Mouse (Mus musculus): Measurements from ENCODE around the gene Olfr885. TPM values are rescaled to one million over a fixed set of nuclear protein-coding genes. Genes with fewer than 3 reads are reported as not detected.

The Olfr885 gene
- polyA plus RNA-seq (2012; rRNA removed) = not detected in 2 replicates

GRCm38 (mm10) chr9:38061022-38061421 is at the start of gene Olfr885:
Gene Olfr885, plus strand, starts transcription at chr9:38061322.
- 83% methylated on average over 3 of the region's 3 CpGs for WGBS
- no peaks in the 10 kb centered on the region for H3K27me3 ChIP-seq (ENCODE audit: control insufficient read depth, insufficient read depth, low read length)
- no peak within 1 kb of the TSS for H3K4me3 ChIP-seq (ENCODE audit: extremely low read depth, insufficient read depth, insufficient read length)
- no peak for DNase-seq (ENCODE audit: low read depth in 1 of 2, low spot score in 2 of 2)
- TF ChIP-seq CTCF (IDR thresholded peaks at IDR 0.05; ENCODE audit: extremely low read depth, insufficient read depth, insufficient read length, insufficient replicate concordance) (no peak), POLR2A (IDR thresholded peaks at IDR 0.05; ENCODE audit: low read depth, low read length) (no peak)
- H3K36me3 ChIP-seq (ENCODE audit: control insufficient read depth, insufficient read depth, low read length) = no peaks in the 10 kb centered on the region
- H3K27ac ChIP-seq (ENCODE audit: insufficient read depth, low read length) = no peak within 1 kb of the TSS
- no peaks in the 10 kb centered on the region for H3K4me1 ChIP-seq (ENCODE audit: control insufficient read depth, insufficient read depth, insufficient read length)

DNA sequence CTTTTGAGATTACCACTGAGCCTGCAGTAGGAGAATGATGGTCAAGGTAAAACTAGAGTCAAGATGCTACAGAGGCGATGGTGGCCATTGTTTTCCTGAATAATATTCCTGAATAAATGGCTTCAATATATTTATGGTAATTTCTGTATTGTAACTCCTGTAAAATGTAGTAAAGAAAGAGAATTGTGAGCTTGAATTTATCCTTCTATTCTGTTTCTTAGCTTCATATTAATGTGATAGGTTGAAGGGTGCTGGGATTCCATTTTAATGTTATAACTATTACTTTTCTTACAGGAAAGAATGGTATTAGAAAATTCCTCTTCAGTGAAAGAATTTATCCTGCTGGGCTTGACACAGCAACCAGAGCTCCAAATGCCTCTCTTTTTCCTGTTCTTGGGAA is 35.6 kb upstream of the Olfr885 start, which contains the start of gene Olfr883:
Gene Olfr883 (plus strand): TSS at position 301 of the 400 bp plus-strand sequence.
- WGBS = 78% methylated on average over 1 of the region's 1 CpGs
- no peak for TF ChIP-seq CTCF (IDR thresholded peaks at IDR 0.05; ENCODE audit: extremely low read depth, insufficient read depth, insufficient read length, insufficient replicate concordance)
- no peak for TF ChIP-seq POLR2A (IDR thresholded peaks at IDR 0.05; ENCODE audit: low read depth, low read length)
- no peak for DNase-seq (ENCODE audit: low read depth in 1 of 2, low spot score in 2 of 2)
- Histone ChIP-seq H3K36me3 (ENCODE audit: control insufficient read depth, insufficient read depth, low read length) (no peaks in the 10 kb centered on the region), H3K4me3 (ENCODE audit: extremely low read depth, insufficient read depth, insufficient read length) (no peak within 1 kb of the TSS), H3K27me3 (ENCODE audit: control insufficient read depth, insufficient read depth, low read length) (no peaks in the 10 kb centered on the region), H3K4me1 (ENCODE audit: control insufficient read depth, insufficient read depth, insufficient read length) (no peaks in the 10 kb centered on the region), H3K27ac (ENCODE audit: insufficient read depth, low read length) (no peak within 1 kb of the TSS)

- no peaks in the 10 kb centered on the region for H3K36me3 ChIP-seq (ENCODE audit: control insufficient read depth, insufficient read depth, low read length)
- H3K4me3 ChIP-seq (ENCODE audit: extremely low read depth, insufficient read depth, insufficient read length) = no peak within 1 kb of the TSS
- no peaks in the 10 kb centered on the region for H3K4me1 ChIP-seq (ENCODE audit: control insufficient read depth, insufficient read depth, insufficient read length)
- no peak within 1 kb of the TSS for H3K27ac ChIP-seq (ENCODE audit: insufficient read depth, low read length)
- TF ChIP-seq CTCF (IDR thresholded peaks at IDR 0.05; ENCODE audit: extremely low read depth, insufficient read depth, insufficient read length, insufficient replicate concordance) (no peak), POLR2A (IDR thresholded peaks at IDR 0.05; ENCODE audit: low read depth, low read length) (no peak)
- no peak for DNase-seq (ENCODE audit: low read depth in 1 of 2, low spot score in 2 of 2)
- no peaks in the 10 kb centered on the region for H3K27me3 ChIP-seq (ENCODE audit: control insufficient read depth, insufficient read depth, low read length)
- WGBS = 74% methylated on average over 1 of the region's 1 CpGs
These were observed 14.9 kb upstream of the Olfr885 start, which contains the start of gene Olfr884 for GRCm38 (mm10) chr9:38046255-38046654. Gene Olfr884, plus strand, starts transcription at chr9:38046555.

GRCm38 (mm10) chr9:38083772-38084171 is 22.6 kb downstream of the Olfr885 start, which contains the start of gene Olfr887:
Gene Olfr887, plus strand, starts transcription at chr9:38084072.
- H3K36me3 ChIP-seq (ENCODE audit: control insufficient read depth, insufficient read depth, low read length) = no peaks in the 10 kb centered on the region
- no peaks in the 10 kb centered on the region for H3K4me1 ChIP-seq (ENCODE audit: control insufficient read depth, insufficient read depth, insufficient read length)
- no peak for TF ChIP-seq CTCF (IDR thresholded peaks at IDR 0.05; ENCODE audit: extremely low read depth, insufficient read depth, insufficient read length, insufficient replicate concordance)
- TF ChIP-seq POLR2A (IDR thresholded peaks at IDR 0.05; ENCODE audit: low read depth, low read length) = no peak
- no peak within 1 kb of the TSS for H3K27ac ChIP-seq (ENCODE audit: insufficient read depth, low read length)
- WGBS = 72% methylated on average over 1 of the region's 1 CpGs
- no peak for DNase-seq (ENCODE audit: low read depth in 1 of 2, low spot score in 2 of 2)
- H3K4me3 ChIP-seq (ENCODE audit: extremely low read depth, insufficient read depth, insufficient read length) = no peak within 1 kb of the TSS
- no peaks in the 10 kb centered on the region for H3K27me3 ChIP-seq (ENCODE audit: control insufficient read depth, insufficient read depth, low read length)

- H3K4me1 ChIP-seq (ENCODE audit: control insufficient read depth, insufficient read depth, insufficient read length) = no peaks in the 10 kb centered on the region
- 72% methylated on average over 1 of the region's 1 CpGs for WGBS
- TF ChIP-seq CTCF (IDR thresholded peaks at IDR 0.05; ENCODE audit: extremely low read depth, insufficient read depth, insufficient read length, insufficient replicate concordance) (no peak), POLR2A (IDR thresholded peaks at IDR 0.05; ENCODE audit: low read depth, low read length) (no peak)
- no peaks in the 10 kb centered on the region for H3K36me3 ChIP-seq (ENCODE audit: control insufficient read depth, insufficient read depth, low read length)
- H3K4me3 ChIP-seq (ENCODE audit: extremely low read depth, insufficient read depth, insufficient read length) = no peak within 1 kb of the TSS
- no peak for DNase-seq (ENCODE audit: low read depth in 1 of 2, low spot score in 2 of 2)
- no peak within 1 kb of the TSS for H3K27ac ChIP-seq (ENCODE audit: insufficient read depth, low read length)
- H3K27me3 ChIP-seq (ENCODE audit: control insufficient read depth, insufficient read depth, low read length) = no peaks in the 10 kb centered on the region
These were observed 46.7 kb downstream of the Olfr885 start, which contains the start of gene Olfr888 for GRCm38 (mm10) chr9:38107828-38108227. Gene Olfr888, plus strand, starts transcription at chr9:38108128.

Other genes starting within 250 kb of the Olfr885 start
- not detected in 2 replicates for gene Olfr877, start 207.1 kb upstream of the Olfr885 start, polyA plus RNA-seq (2012; rRNA removed)
- not detected in 2 replicates for gene Olfr145, start 164.6 kb upstream of the Olfr885 start, polyA plus RNA-seq (2012; rRNA removed)
- gene Olfr878, start 143.5 kb upstream of the Olfr885 start, polyA plus RNA-seq (2012; rRNA removed) = not detected in 2 replicates
- not detected in 2 replicates for gene Olfr881, start 69.5 kb upstream of the Olfr885 start, polyA plus RNA-seq (2012; rRNA removed)
- not detected in 2 replicates for gene Olfr883, start 35.5 kb upstream of the Olfr885 start, polyA plus RNA-seq (2012; rRNA removed)
- not detected in 2 replicates for gene Olfr884, start 14.8 kb upstream of the Olfr885 start, polyA plus RNA-seq (2012; rRNA removed)
- not detected in 2 replicates for gene Olfr887, start 22.8 kb downstream of the Olfr885 start, polyA plus RNA-seq (2012; rRNA removed)
- gene Olfr888, start 46.8 kb downstream of the Olfr885 start, polyA plus RNA-seq (2012; rRNA removed) = not detected in 2 replicates
- gene Olfr889, start 53.9 kb downstream of the Olfr885 start, polyA plus RNA-seq (2012; rRNA removed) = not detected in 2 replicates
- not detected in 2 replicates for gene Olfr890, start 81.2 kb downstream of the Olfr885 start, polyA plus RNA-seq (2012; rRNA removed)
- not detected in 2 replicates for gene Olfr891, start 119.5 kb downstream of the Olfr885 start, polyA plus RNA-seq (2012; rRNA removed)
- not detected in 2 replicates for gene Olfr893, start 147.0 kb downstream of the Olfr885 start, polyA plus RNA-seq (2012; rRNA removed)
- not detected in 2 replicates for gene Olfr894, start 156.7 kb downstream of the Olfr885 start, polyA plus RNA-seq (2012; rRNA removed)
- not detected in 2 replicates for gene Olfr143, start 191.5 kb downstream of the Olfr885 start, polyA plus RNA-seq (2012; rRNA removed)
- gene Olfr895, start 206.5 kb downstream of the Olfr885 start, polyA plus RNA-seq (2012; rRNA removed) = not detected in 2 replicates
- not detected in 2 replicates for gene Olfr896-ps1, start 229.8 kb downstream of the Olfr885 start, polyA plus RNA-seq (2012; rRNA removed)

All from spleen, adult 2 months (tissue).